In genomic region chr16:22580103-22580502, GRCm38 (mm10) we compare ENCODE assay signal across 10 mouse cellular contexts.
DNase-seq lines count a peak whose midpoint lies in the region; ATAC-seq and TF ChIP-seq lines count a peak whose summit lies in the region.
"Had no signal": no experiment of that assay in that cellular context is flagged by ENCODE, and none has a peak within 500 bp of the region (broad histone marks: within the 10 kb centered on the region; RNA-seq: fewer than 3 reads in every experiment).

No protein-coding gene starts in this region.

- H3K9me3 ChIP-seq in limb, embryonic 14.5 days (ENCODE audit: control insufficient read depth, low read length), result no peaks in the 10 kb centered on the region
- no peaks in the 10 kb centered on the region for H3K9me3 ChIP-seq in limb, embryonic 10.5 days (replicated peaks)
- H3K9me3 ChIP-seq in ES-E14 (ENCODE audit: control insufficient read depth, insufficient read depth, low read depth, low read length), result no peaks in the 10 kb centered on the region
- H3K9me3 ChIP-seq in hindbrain, postnatal 0 days (ENCODE audit: low read length), result no peaks in the 10 kb centered on the region
- no peaks in the 10 kb centered on the region for H3K9me3 ChIP-seq in forebrain, embryonic 11.5 days (ENCODE audit: control insufficient read depth, low read length)
- H3K9me3 ChIP-seq: liver, embryonic 13.5 days had no signal

- no peak for DNase-seq in frontal cortex, postnatal 25 days (ENCODE audit: low spot score in 2 of 2)
- peak; percentile 22 for DNase-seq in limb, embryonic 14.5 days (ENCODE audit: low spot score)
- no peak for DNase-seq in limb, embryonic 10.5 days (ENCODE audit: low spot score)
- peak; percentile 45 for DNase-seq in ES-E14 (ENCODE audit: low read depth, low spot score)
- peak; percentile 69 for DNase-seq in hindbrain, postnatal 0 days (ENCODE audit: low spot score)
- DNase-seq in thymus, adult 18-20 months, result no peak
- no peak for DNase-seq in forebrain, embryonic 11.5 days (ENCODE audit: low spot score)
- DNase-seq: kidney, postnatal 25 days; liver, embryonic 13.5 days had no signal

- 49% methylated on average over 5 of the region's 5 CpGs for WGBS in limb, embryonic 14.5 days
- 54% methylated on average over 5 of the region's 5 CpGs for WGBS in limb, embryonic 10.5 days
- WGBS in hindbrain, postnatal 0 days, result 57% methylated on average over 5 of the region's 5 CpGs
- WGBS in forebrain, embryonic 11.5 days, result 50% methylated on average over 5 of the region's 5 CpGs

- in situ Hi-C loops in ES-E14 (cut with MboI; ENCODE audit: low sequenced_read_pairs in 2 of 2, unreplicated experiment in 2 of 2), result loop anchor here in 1 of 2 experiments (25.0 kb wide), 1 partner anchor 232 kb away; the partner anchor contains the start of gene Crygs

- H3K4me1 ChIP-seq in limb, embryonic 14.5 days (ENCODE audit: control insufficient read depth, insufficient read depth, low read length), result 0 out of 2 replicates have a peak, but pooled peaks cover 2% of the 10 kb centered on the region
- H3K4me1 ChIP-seq in limb, embryonic 10.5 days, result 0 out of 2 replicates have a peak, but pooled peaks cover 4% of the 10 kb centered on the region
- H3K4me1 ChIP-seq in ES-E14 (ENCODE audit: control insufficient read depth in 2 of 2, insufficient read depth in 2 of 2, low read length in 2 of 2, poor library complexity in 1 of 2), result peaks cover 0 to 2% of the 10 kb centered on the region in 2 experiments; a peak in 1 of 4 replicates
- H3K4me1 ChIP-seq in hindbrain, postnatal 0 days (ENCODE audit: insufficient read depth, low read length), result no peaks in the 10 kb centered on the region
- H3K4me1 ChIP-seq in forebrain, embryonic 11.5 days (replicated peaks; ENCODE audit: control insufficient read depth, insufficient read depth, low read length), result peaks cover 3% of the 10 kb centered on the region; the same call in 1 of the 2 replicates
- H3K4me1 ChIP-seq: liver, embryonic 13.5 days had no signal

- no peak overlapping the region for H3K4me3 ChIP-seq in limb, embryonic 14.5 days (replicated peaks; ENCODE audit: low read length)
- no peak overlapping the region for H3K4me3 ChIP-seq in limb, embryonic 10.5 days
- H3K4me3 ChIP-seq in ES-E14 (ENCODE audit: insufficient read depth in 1 of 2, low read depth in 1 of 2, low read length in 2 of 2, poor library complexity in 1 of 2, severe bottlenecking in 1 of 2), result no peak overlapping the region
- H3K4me3 ChIP-seq in hindbrain, postnatal 0 days (ENCODE audit: low read length), result no peak overlapping the region
- H3K4me3 ChIP-seq in forebrain, embryonic 11.5 days (ENCODE audit: low read depth, low read length), result no peak overlapping the region
- H3K4me3 ChIP-seq: liver, embryonic 13.5 days had no signal

- H3K36me3 ChIP-seq in limb, embryonic 14.5 days (ENCODE audit: control insufficient read depth, insufficient read depth, low read length), result no peaks in the 10 kb centered on the region
- no peaks in the 10 kb centered on the region for H3K36me3 ChIP-seq in limb, embryonic 10.5 days
- no peaks in the 10 kb centered on the region for H3K36me3 ChIP-seq in ES-E14 (ENCODE audit: control insufficient read depth, insufficient read depth, low read length, poor library complexity, severe bottlenecking)
- no peaks in the 10 kb centered on the region for H3K36me3 ChIP-seq in hindbrain, postnatal 0 days (ENCODE audit: insufficient read depth, low read length)
- H3K36me3 ChIP-seq in forebrain, embryonic 11.5 days (ENCODE audit: control insufficient read depth, insufficient read depth, low read length), result no peaks in the 10 kb centered on the region
- H3K36me3 ChIP-seq: liver, embryonic 13.5 days had no signal

- peak; percentile 58; the same call in 1 of the 2 replicates for ATAC-seq in frontal cortex, adult (ENCODE audit: low TSS enrichment)
- no peak for ATAC-seq in limb, embryonic 14.5 days (ENCODE audit: low FRiP score, low read depth)
- peak; percentile 70 for ATAC-seq in hindbrain, postnatal 0 days
- ATAC-seq in forebrain, embryonic 11.5 days (replicated peaks; ENCODE audit: low FRiP score), result no peak

- TF ChIP-seq POLR2A in limb, embryonic 14.5 days (IDR thresholded peaks at IDR 0.05; ENCODE audit: borderline replicate concordance, extremely low read depth, insufficient read depth, insufficient read length), result no peak

- H3K4me2 ChIP-seq in limb, embryonic 14.5 days (replicated peaks; ENCODE audit: low read depth, low read length, severe bottlenecking), result no peak overlapping the region
- no peak overlapping the region for H3K4me2 ChIP-seq in hindbrain, postnatal 0 days (ENCODE audit: low read depth, low read length)
- H3K4me2 ChIP-seq in forebrain, embryonic 11.5 days (ENCODE audit: low read depth, low read length, severe bottlenecking), result no peak overlapping the region
- H3K4me2 ChIP-seq: liver, embryonic 13.5 days had no signal

- no peaks in the 10 kb centered on the region for H3K27me3 ChIP-seq in limb, embryonic 14.5 days (ENCODE audit: control insufficient read depth, insufficient read depth, low read length)
- no peaks in the 10 kb centered on the region for H3K27me3 ChIP-seq in limb, embryonic 10.5 days (ENCODE audit: low read depth, poor library complexity, severe bottlenecking)
- no peaks in the 10 kb centered on the region for H3K27me3 ChIP-seq in hindbrain, postnatal 0 days (ENCODE audit: insufficient read depth, low read length)
- H3K27me3 ChIP-seq in forebrain, embryonic 11.5 days (ENCODE audit: control insufficient read depth, insufficient read depth, low read length), result no peaks in the 10 kb centered on the region
- H3K27me3 ChIP-seq: liver, embryonic 13.5 days had no signal

- no peak overlapping the region for H3K9ac ChIP-seq in limb, embryonic 14.5 days (ENCODE audit: low read depth, low read length, severe bottlenecking)
- H3K9ac ChIP-seq in ES-E14 (ENCODE audit: insufficient read depth, low read depth, low read length, poor library complexity, severe bottlenecking), result no peak overlapping the region
- no peak overlapping the region for H3K9ac ChIP-seq in hindbrain, postnatal 0 days (replicated peaks; ENCODE audit: low read length)
- no peak overlapping the region for H3K9ac ChIP-seq in forebrain, embryonic 11.5 days (ENCODE audit: low read length)
- H3K9ac ChIP-seq: liver, embryonic 13.5 days had no signal

- no peak overlapping the region for H3K27ac ChIP-seq in limb, embryonic 14.5 days (replicated peaks; ENCODE audit: low read depth, low read length)
- H3K27ac ChIP-seq in limb, embryonic 10.5 days, result no peak overlapping the region
- H3K27ac ChIP-seq in ES-E14 (ENCODE audit: insufficient read depth, low read depth, low read length, poor library complexity, severe bottlenecking), result no peak overlapping the region
- no peak overlapping the region for H3K27ac ChIP-seq in hindbrain, postnatal 0 days
- no peak overlapping the region for H3K27ac ChIP-seq in forebrain, embryonic 11.5 days (ENCODE audit: low read depth, low read length)
- H3K27ac ChIP-seq: liver, embryonic 13.5 days had no signal

- TF ChIP-seq CTCF in hindbrain, postnatal 0 days (IDR thresholded peaks at IDR 0.05; ENCODE audit: low read depth), result peak; percentile 68

TF ChIP-seq in ES-E14, 5 proteins besides CTCF, POLR2A, EP300 and RAD21:
- TF ChIP-seq ZC3H11A (IDR thresholded peaks at IDR 0.05; ENCODE audit: borderline replicate concordance, low read depth, low read length) (no peak), CHD2 (IDR thresholded peaks at IDR 0.05; ENCODE audit: low read depth, low read length) (no peak), MAFK (IDR thresholded peaks at IDR 0.05; ENCODE audit: insufficient read depth, low read depth, low read length) (no peak), HCFC1 (IDR thresholded peaks at IDR 0.05; ENCODE audit: borderline replicate concordance, insufficient read depth, low read length) (no peak), ZNF384 (IDR thresholded peaks at IDR 0.05; ENCODE audit: low read depth, low read length) (no peak)

Comparison
In these comparisons a context has a peak if more than half of its experiments do, and no peak if none do; other contexts are left out.
1. DNase-seq: peak in limb, embryonic 14.5 days (single experiment), ES-E14 (single experiment) and hindbrain, postnatal 0 days (single experiment); none in frontal cortex, postnatal 25 days (0 of 2), limb, embryonic 10.5 days (single experiment), thymus, adult 18-20 months (0 of 2) and forebrain, embryonic 11.5 days (single experiment).
2. ATAC-seq: peak in frontal cortex, adult (single experiment) and hindbrain, postnatal 0 days (single experiment); none in limb, embryonic 14.5 days (single experiment) and forebrain, embryonic 11.5 days (single experiment).